Mouse (Mus musculus): ENCODE measurements around the gene Iqce. TPM values are rescaled to one million over a fixed set of nuclear protein-coding genes. Genes with fewer than 3 reads are reported as not detected.

Iqce gene
- polyA plus RNA-seq, 1 experiment, result 3.1 TPM

DNA sequence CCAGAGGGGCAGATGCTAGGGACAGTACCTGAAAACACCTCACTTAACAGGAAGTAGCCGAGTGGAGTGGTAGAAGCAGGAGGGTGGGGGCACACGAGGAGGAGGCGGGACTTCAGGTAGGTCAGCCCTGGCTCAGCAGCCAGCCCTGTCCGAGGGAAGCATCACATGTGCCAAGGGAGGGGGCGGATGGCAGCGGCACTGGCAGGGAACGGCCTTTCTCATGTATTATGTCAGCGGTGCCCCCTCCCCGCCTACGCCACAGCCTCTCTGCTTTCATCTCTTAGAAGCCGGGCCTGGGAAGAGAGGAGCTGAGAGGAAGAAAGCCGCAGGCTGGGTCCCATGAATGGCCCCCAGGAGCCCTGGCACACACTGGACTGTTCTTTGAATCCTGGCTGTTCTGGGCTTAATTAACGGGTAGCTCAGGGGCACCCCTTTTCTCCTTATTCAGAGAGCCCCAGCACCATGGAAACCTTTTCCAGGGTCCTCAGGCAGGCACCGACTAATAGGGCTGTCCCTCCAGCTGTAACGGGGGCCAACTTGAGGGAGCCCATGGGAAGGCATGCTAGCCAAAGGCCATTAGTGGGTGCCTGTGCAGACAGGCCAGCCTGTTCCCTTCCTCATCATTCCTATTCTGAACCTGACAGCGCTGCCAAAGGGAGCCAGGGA lies 42.4 kb downstream of the Iqce start:
- Histone ChIP-seq H3K27ac (replicated peaks; ENCODE audit: low read depth, low read length) (no peak overlapping the region), H3K4me1 (ENCODE audit: control insufficient read depth, insufficient read depth, insufficient read length, low read length) (no peaks in the 10 kb centered on the region), H3K4me3 (ENCODE audit: insufficient read depth, low read depth, low read length) (no peak overlapping the region)

DNA sequence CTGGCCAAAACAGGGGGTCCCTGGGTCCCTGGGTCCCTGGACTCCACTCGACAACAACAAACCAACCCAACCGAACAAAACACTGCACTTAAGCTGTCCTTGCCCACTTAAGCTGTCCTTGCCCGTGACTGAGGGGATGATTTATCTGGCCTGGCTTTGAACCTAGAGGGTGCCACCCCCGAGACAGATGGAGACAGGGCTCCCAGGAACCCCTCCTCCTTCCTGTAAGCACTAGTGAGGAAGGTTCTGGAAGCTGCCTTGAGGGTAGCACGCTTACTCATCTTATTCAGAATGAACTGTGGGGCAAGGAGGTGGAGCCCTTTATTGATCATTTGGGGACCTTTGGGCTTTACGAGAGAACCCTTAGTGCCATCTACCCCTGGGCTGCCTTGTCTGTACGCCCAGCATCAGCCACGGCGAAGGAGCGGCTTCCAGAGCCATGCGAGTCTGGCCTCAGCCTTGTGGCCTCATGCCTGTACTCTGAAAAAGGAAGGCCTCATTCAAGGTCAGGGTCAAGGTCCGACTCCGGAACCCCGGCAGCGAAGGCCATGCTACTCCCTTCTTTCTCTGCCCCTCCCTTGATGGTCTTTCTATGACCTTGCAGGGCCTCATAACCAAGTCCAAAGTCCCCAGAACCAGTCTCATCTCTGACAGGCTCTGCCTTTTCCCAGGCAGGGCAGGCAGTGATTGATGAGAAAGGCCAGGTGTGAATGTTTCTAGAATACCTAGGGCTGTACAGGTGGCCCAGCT lies 47.9 kb downstream of the Iqce start:
- Histone ChIP-seq H3K4me1 (ENCODE audit: control insufficient read depth, insufficient read depth, insufficient read length, low read length) (peaks cover 6% of the 10 kb centered on the region; the same call in 1 of the 2 replicates), H3K27ac (replicated peaks; ENCODE audit: low read depth, low read length) (no peak overlapping the region), H3K4me3 (ENCODE audit: insufficient read depth, low read depth, low read length) (no peak overlapping the region)

DNA sequence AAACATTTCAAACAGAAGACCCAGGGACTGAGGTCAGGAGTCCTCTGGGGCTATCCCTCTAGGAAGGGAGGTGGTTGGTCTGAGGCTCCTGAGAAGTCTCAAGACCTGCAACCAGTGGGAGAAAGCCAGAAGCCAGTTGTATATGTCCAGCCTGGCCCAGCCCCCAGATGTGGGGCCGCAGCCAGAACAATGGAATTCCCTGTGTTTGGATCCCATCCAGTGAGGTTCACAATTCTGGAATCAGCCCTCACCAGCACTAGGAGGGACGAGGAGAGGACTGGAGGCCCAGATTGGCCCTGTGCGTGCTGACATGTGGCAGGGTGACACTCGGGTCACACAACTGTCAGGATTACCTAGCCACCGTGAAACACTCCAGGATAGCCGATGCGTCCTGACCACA lies 49.6 kb downstream of the Iqce start:
- Histone ChIP-seq H3K27ac (replicated peaks; ENCODE audit: low read depth, low read length) (no peak overlapping the region), H3K4me3 (ENCODE audit: insufficient read depth, low read depth, low read length) (no peak overlapping the region), H3K4me1 (ENCODE audit: control insufficient read depth, insufficient read depth, insufficient read length, low read length) (peaks cover 6% of the 10 kb centered on the region; the same call in 1 of the 2 replicates)

DNA sequence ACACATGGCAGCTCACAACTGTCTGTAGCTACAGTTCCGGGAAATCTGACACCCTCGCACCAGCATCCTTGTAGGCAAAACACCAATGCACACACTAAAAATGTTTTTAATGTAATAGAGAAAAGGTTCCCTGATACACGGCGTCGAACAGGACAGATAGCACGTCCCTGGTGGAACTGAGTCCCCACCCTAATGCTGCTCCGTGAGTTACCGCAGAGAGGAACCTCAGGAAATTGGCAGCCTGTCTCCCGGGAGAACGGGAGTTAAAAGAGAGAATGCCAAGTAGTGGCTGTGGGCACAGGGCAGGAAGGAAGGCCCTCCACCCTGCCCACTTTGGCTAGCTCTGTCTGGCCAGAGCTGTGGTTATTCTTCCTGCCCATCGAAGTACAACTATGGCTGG lies 50.9 kb downstream of the Iqce start:
- H3K4me1 ChIP-seq (ENCODE audit: control insufficient read depth, insufficient read depth, insufficient read length, low read length), result peaks cover 12% of the 10 kb centered on the region
- H3K27ac ChIP-seq (replicated peaks; ENCODE audit: low read depth, low read length), result no peak overlapping the region
- H3K4me3 ChIP-seq (ENCODE audit: insufficient read depth, low read depth, low read length), result no peak overlapping the region

DNA sequence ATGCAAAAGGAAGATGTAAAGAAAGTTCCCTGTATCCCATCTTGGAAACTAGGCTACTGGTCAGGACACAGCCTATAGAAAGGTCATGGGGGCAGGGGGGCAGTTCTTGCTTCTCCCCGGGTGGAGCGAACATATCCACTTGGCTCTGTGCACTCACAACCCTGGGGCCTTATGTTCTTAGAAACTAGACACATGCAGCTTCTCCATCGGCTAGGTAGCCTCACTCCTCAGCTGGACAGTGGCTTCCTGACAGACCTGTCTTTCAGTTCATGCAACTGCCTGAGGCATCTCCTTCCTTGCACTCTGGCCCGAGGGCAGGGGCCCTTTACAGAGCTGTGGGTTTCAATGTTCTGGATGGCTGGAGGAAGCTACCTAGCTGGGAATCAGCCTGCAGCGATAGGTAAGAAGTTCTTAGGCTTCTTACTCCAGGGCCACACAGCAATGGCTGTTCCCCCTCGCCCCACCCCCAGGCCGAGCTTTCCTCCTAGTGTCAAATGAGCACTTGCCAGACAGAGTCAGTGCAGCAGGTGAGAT lies 52.2 kb downstream of the Iqce start:
- Histone ChIP-seq H3K27ac (replicated peaks; ENCODE audit: low read depth, low read length) (no peak overlapping the region), H3K4me3 (ENCODE audit: insufficient read depth, low read depth, low read length) (no peak overlapping the region), H3K4me1 (ENCODE audit: control insufficient read depth, insufficient read depth, insufficient read length, low read length) (peaks cover 12% of the 10 kb centered on the region)

DNA sequence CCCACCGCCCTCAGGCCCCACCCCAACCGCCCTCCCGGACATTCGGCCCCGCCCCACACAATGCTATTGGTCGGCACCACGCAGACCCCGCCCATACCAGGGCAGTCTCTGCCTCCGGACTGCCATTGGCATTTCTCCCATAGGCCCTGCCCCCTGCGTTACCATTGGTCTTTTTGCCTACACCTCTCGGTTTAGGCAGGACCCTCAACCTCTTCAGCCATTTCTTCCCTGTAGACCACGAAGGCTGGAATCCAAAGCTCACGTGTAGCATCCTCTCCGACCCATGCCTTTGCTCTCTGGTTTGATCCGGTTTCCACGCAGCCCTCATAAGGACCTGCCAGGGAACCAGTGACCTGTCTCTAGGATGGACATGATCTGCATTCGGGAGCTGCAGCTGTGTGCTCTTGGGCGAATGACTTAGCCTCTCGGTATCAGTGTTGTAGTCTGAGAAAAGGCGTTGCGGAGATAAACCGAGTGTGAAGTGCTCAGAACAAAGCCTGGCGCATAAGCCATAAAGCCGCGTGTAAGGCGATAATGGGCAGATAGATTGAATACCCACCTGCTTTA lies 53.0 kb downstream of the Iqce start:
- Histone ChIP-seq H3K4me1 (ENCODE audit: control insufficient read depth, insufficient read depth, insufficient read length, low read length) (peaks cover 16% of the 10 kb centered on the region), H3K27ac (replicated peaks; ENCODE audit: low read depth, low read length) (no peak overlapping the region), H3K4me3 (ENCODE audit: insufficient read depth, low read depth, low read length) (peak overlapping the region; percentile 53)

DNA sequence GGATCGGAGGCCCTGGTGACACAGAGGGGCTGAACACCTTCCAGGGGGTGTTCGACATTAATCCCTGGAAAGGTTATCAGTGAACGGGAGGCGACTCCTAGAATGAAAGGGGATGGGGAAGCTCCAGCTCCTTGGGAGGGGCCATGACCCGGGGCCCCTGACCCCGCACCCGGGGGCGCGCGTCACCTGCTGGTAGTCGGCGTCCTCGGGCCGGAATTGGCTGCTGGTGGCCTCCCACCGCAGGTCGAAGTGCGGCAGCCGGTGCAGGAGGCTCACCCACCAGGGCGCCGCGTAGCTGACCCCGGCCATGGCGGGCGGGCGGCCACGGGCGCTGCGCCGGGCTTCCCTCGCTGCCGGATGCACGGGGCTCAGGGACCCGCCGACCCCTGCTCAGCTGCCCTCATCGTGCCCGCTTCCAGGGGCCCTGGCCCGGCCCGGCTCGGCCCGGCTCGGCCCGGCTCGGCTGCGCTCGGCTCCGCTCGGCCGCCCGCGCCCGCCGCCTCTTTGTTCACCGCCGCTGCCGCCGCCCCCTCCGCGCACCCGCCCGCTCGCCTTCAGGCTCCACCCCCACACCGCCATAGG lies 53.6 kb downstream of the Iqce start, which contains the start of gene Ttyh3:
Ttyh3 (minus strand) TSS at position 513 of the 582 bp plus-strand sequence.
- Histone ChIP-seq H3K4me3 (ENCODE audit: insufficient read depth, low read depth, low read length) (peak within 1 kb of the TSS; percentile 73), H3K4me1 (ENCODE audit: control insufficient read depth, insufficient read depth, insufficient read length, low read length) (peaks cover 16% of the 10 kb centered on the region), H3K27ac (replicated peaks; ENCODE audit: low read depth, low read length) (no peak within 1 kb of the TSS)

DNA sequence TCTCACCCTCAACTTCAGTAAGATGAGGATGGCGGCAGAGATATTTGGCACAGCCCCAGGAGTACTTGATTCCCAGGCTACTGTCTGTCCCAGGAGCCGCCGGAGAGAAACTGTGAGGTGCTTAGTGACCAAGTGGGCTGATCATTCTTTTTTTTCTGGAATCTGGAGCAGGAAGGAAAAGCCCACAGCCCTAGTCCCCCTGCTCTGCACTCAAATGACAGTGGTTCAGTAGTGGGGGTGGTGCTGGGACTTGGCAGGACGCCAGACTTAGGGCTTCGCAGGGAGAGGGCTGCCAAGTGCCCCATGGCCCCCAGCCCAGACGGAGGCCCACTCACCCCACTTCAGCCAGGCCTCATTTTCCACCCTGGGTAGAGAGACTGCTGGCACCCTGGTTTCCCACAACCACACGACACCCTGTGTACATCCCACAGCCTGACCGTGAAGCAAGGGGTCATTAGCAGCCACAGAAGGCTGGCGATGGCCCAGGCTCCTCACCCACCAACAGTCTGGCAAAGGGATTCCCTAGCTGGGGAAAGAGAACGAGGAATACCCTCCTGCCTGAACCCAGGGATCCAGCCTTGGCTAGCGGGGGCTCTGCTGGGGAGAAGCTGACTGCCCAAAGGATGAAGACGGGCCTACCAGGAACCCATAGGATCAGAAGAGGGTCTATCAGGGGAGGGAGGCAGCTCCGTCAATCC lies 54.2 kb downstream of the Iqce start:
- H3K27ac ChIP-seq (replicated peaks; ENCODE audit: low read depth, low read length), result no peak overlapping the region

DNA sequence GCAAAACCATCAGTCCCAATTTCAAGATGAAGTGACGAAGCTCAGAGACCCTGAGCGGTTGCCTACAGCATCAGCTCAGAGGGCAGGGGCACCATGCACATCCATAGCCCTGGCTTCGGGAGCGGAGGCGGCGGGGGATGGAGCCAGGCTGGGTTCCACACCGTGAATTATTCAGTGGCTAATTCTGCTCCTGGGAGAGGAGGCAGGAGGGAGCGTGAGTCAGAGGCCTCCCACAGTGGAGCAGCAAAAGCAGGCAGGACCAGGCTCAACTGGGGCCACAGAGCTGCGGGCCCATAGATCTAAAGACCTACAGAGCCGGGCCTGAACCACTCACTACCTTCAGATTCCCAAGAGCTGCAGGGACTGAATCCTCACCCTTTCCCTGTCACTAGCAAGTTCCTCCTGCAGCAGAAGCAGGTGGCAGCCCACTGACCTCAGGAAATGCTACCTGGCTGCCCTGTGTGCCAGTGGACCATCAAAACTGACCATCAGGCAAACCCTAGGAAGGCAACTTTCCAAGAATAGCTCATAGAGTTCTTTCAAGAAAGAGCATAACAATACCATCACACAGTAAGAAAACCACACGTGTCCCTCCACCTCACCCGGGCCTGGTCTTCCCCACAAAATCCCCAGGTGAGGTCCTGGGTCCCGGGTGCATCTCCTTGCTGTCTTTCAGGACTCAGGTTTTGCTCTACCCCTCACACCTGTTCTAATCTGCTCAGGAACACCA lies 55.0 kb downstream of the Iqce start:
- no peak overlapping the region for H3K27ac ChIP-seq (replicated peaks; ENCODE audit: low read depth, low read length)
- peak overlapping the region; percentile 73 for H3K4me3 ChIP-seq (ENCODE audit: insufficient read depth, low read depth, low read length)
- H3K4me1 ChIP-seq (ENCODE audit: control insufficient read depth, insufficient read depth, insufficient read length, low read length), result peaks cover 16% of the 10 kb centered on the region

More for the DNA sequence above, 54.2 kb downstream of the Iqce start:
- peak overlapping the region; percentile 73 for H3K4me3 ChIP-seq (ENCODE audit: insufficient read depth, low read depth, low read length)
- peaks cover 16% of the 10 kb centered on the region for H3K4me1 ChIP-seq (ENCODE audit: control insufficient read depth, insufficient read depth, insufficient read length, low read length)

DNA sequence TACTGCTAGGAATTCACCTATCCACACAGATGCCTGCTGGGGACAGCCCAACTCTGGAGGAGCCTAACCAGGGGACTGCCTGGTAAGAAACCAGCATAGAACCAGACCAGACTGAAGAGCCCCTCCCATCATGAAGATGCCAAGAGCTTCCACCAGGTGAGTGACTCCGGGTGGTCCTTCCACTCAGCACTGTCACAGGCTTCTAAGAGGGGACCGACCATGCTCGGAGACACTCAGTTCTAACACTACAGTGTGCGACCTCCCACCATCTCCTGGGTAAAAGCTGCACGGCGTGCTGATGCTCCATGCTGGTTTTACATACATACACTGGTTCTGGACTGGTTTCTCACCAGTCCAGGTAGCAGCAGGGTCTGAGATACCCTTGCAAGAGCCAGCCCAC lies 56.0 kb downstream of the Iqce start:
- no peak overlapping the region for H3K27ac ChIP-seq (replicated peaks; ENCODE audit: low read depth, low read length)
- H3K4me3 ChIP-seq (ENCODE audit: insufficient read depth, low read depth, low read length), result no peak overlapping the region
- peaks cover 14% of the 10 kb centered on the region for H3K4me1 ChIP-seq (ENCODE audit: control insufficient read depth, insufficient read depth, insufficient read length, low read length)

DNA sequence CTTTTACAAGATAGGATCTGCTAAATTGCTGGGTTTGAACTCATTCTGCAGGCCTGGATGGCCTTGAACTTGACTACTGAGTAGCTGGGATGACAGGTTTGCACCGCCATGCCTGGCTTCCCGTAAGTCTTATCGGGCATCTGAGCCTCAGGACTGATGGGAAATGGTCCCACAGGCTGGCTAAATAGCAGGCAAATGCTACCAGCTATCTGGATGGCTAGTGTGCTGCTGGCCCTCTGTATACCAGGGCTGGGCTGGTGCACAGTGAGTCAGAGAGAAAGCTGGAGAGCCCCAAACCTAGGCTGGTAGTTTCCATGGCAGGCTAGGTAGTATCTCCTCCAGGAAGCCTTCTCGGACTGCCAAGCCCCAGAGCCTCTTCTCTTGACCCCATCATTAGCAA lies 56.7 kb downstream of the Iqce start:
- H3K4me3 ChIP-seq (ENCODE audit: insufficient read depth, low read depth, low read length), result no peak overlapping the region
- no peak overlapping the region for H3K27ac ChIP-seq (replicated peaks; ENCODE audit: low read depth, low read length)
- H3K4me1 ChIP-seq (ENCODE audit: control insufficient read depth, insufficient read depth, insufficient read length, low read length), result peaks cover 20% of the 10 kb centered on the region

DNA sequence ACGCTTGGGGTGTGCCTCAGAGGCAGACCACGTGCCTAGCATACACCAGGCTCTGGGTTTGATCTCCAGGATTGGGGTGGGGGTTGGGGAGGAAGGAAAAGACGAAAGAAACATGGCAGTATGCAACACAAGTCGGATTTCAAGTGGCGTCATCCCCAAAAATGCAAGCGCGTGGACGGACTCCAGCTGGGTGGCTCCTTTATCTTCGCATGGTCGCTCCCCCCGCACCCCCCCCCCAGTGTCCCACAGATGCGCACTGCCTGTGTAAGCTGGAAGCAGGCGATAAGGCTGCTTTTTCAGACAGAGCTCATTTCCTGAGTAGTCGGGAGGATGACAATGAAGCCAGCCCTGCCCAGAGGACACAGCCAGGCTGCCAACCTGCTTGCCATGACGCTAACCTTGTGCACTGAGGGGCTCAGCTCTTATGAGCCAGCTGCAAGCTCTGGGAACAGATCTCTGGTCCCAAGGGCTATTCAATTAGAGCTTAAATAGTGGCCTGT lies 57.4 kb downstream of the Iqce start:
- Histone ChIP-seq H3K4me3 (ENCODE audit: insufficient read depth, low read depth, low read length) (no peak overlapping the region), H3K4me1 (ENCODE audit: control insufficient read depth, insufficient read depth, insufficient read length, low read length) (peaks cover 20% of the 10 kb centered on the region), H3K27ac (replicated peaks; ENCODE audit: low read depth, low read length) (no peak overlapping the region)

DNA sequence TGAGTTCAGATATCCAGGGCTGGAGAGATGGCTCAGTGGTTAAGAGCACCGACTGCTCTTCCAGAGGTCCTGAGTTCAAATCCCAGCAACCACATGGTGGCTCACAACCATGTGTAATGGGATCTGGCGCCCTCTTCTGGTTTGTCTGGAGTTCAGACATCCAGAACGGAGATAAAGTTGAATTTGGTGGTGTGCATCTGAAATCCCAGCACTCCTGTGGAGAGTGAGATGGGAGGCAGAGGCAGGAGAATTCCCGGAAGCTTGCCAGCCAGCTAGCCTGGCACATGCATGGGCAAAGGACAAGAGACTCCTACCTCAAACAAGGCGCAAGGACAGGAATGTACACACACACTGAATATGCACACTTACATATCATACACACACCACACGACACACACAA lies 57.9 kb downstream of the Iqce start:
- Histone ChIP-seq H3K27ac (replicated peaks; ENCODE audit: low read depth, low read length) (no peak overlapping the region), H3K4me1 (ENCODE audit: control insufficient read depth, insufficient read depth, insufficient read length, low read length) (peaks cover 20% of the 10 kb centered on the region)

DNA sequence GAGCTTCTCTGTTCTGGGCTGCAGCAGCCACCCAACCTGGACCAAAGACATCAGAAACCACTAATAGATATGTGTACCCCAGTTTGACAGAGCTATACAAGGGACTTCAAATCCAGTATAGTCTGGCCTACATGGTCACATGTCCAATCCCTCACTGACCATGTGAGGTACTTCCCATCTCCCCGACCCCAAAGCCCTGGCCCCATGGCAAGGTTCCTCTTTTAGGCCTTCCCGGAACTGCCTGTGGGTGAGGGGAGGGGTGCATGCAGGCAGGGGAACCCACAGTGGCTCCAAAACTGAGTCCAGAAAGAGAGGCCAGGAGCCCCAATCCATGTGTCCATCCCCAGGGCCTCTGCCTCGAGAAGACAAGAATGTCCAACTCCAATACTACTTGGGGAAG lies 60.1 kb downstream of the Iqce start:
- Histone ChIP-seq H3K4me3 (ENCODE audit: insufficient read depth, low read depth, low read length) (no peak overlapping the region), H3K4me1 (ENCODE audit: control insufficient read depth, insufficient read depth, insufficient read length, low read length) (peaks cover 22% of the 10 kb centered on the region), H3K27ac (replicated peaks; ENCODE audit: low read depth, low read length) (peak overlapping the region; percentile 59)

More for the DNA sequence above, 57.9 kb downstream of the Iqce start:
- no peak overlapping the region for H3K4me3 ChIP-seq (ENCODE audit: insufficient read depth, low read depth, low read length)
